Mouse (Mus musculus) lung, postnatal 0 days (tissue): Measurements from ENCODE around the gene Gemin6.

ENCODE experiments used
- CTCF ChIP-seq: IDR thresholded peaks from 2 replicates; pipeline ENCODE4 v1.5.1; 2016; ENCODE audit warnings: antibody characterized with exemption, mild to moderate bottlenecking
- EP300 ChIP-seq: IDR thresholded peaks from 2 replicates; pipeline ENCODE4 v1.6.1; 2016; ENCODE audit warnings: antibody characterized with exemption, mild to moderate bottlenecking, control low read depth

DNA sequence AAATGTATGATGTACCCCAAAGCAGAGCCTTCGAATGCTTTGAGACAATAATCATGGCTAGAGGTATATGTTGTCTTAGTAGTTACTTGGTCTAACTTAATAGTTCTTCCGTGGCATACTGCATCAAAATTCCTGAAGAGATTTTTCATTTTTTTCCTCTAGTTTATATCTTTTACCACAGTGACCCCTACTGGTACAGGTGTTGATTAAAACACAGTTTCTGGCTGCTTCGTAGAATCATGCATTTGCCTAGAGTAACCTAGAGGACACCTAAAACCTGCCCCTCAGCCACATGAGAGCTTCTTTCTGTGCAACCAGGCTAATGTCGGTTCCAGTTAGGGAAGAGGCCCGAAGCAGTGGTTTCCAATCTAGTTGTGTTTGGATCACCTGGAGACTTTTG lies 31.2 kb upstream of the Gemin6 start:
- no peak for TF ChIP-seq EP300
- TF ChIP-seq CTCF: peak; percentile 57
